Mouse (Mus musculus): ENCODE results near the gene Lins1.

DNA sequence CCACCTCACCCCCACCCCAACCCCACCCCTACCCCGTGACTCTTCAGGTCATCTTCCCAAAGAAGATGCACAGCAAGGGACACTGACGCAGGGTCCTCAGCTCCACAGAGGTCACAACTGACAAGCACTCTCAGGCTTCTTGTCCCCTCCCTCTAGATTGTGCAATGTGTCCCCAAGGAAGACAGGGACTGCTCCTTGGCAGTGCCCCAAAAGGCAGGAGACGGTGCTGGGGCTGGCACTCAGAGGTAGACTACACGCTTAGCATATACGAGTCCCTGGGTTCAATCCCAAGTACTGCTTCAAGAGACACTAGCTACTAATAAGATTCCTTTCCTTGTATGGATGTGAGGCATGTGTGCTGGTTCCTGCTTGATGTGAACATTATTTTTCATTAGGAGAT, 51.3 kb downstream of the Lins1 start:
- TF ChIP-seq CTCF (IDR thresholded peaks at IDR 0.05; ENCODE audit: control insufficient read depth, insufficient read depth, insufficient read length) (no peak), MAX (IDR thresholded peaks at IDR 0.05) (no peak), MYOG (IDR thresholded peaks at IDR 0.05; ENCODE audit: control insufficient read depth, extremely low read depth, insufficient read length) (no peak), USF1 (IDR thresholded peaks at IDR 0.05; ENCODE audit: low read depth) (no peak)

All from C2C12 (cell line).